ENCODE assay signal across 8 mouse cellular contexts in genomic region chr4:56989431-56990214, GRCm38 (mm10). TPM values are rescaled to one million over a fixed set of nuclear protein-coding genes. Genes with fewer than 3 reads are reported as not detected.
DNase-seq lines count a peak whose midpoint lies in the region; TF ChIP-seq lines count a peak whose summit lies in the region.
"Had no signal": no experiment of that assay in that cellular context is flagged by ENCODE, and none has a peak within 500 bp of the region (broad histone marks: within the 10 kb centered on the region; RNA-seq: fewer than 3 reads in every experiment).

No protein-coding gene starts in this region.

- peak overlapping the region; percentile 62 for H3K4me3 ChIP-seq in ES-Bruce4 (ENCODE audit: low read depth, low read length)
- H3K4me3 ChIP-seq in embryonic fibroblast, embryonic 13.5 days (ENCODE audit: insufficient read depth, low read length) = peak overlapping the region; percentile 34

- H3K27ac ChIP-seq in ES-Bruce4 (ENCODE audit: insufficient read depth, low read length) = no peak overlapping the region
- H3K27ac ChIP-seq in embryonic fibroblast, embryonic 13.5 days (ENCODE audit: insufficient read depth, low read length) = no peak overlapping the region

- TF ChIP-seq EP300 in ES-Bruce4 (IDR thresholded peaks at IDR 0.05; ENCODE audit: insufficient read depth, low read depth, low read length) = no peak

- peak overlapping the region; percentile 78 for H3K9ac ChIP-seq in ES-Bruce4 (ENCODE audit: low read depth, poor library complexity, severe bottlenecking)

- H3K36me3 ChIP-seq in ES-Bruce4 (ENCODE audit: control insufficient read depth, insufficient read depth, low read length, poor library complexity, severe bottlenecking) = no peaks in the 10 kb centered on the region

- TF ChIP-seq CTCF in ES-Bruce4 (IDR thresholded peaks at IDR 0.05; ENCODE audit: low read depth, low read length) = no peak
- TF ChIP-seq CTCF in embryonic fibroblast, embryonic 13.5 days (IDR thresholded peaks at IDR 0.05; ENCODE audit: borderline replicate concordance, insufficient read depth, low read length) = no peak

- TF ChIP-seq POLR2A in ES-Bruce4 (IDR thresholded peaks at IDR 0.05; ENCODE audit: insufficient read depth, low read length) = no peak
- TF ChIP-seq POLR2A in embryonic fibroblast, embryonic 13.5 days (IDR thresholded peaks at IDR 0.05; ENCODE audit: low read depth, low read length) = no peak

- DNase-seq in R1 (ENCODE audit: low read depth, low spot score) = peak; percentile 58
- DNase-seq in layer of hippocampus, postnatal 36 days = peak; percentile 45
- DNase-seq in neural tube, embryonic 10.5 days (ENCODE audit: extremely low spot score, low spot score) = peak; percentile 49
- no peak for DNase-seq in thymus, adult 18-20 months
- no peak for DNase-seq in thymus, postnatal 4 days

- H3K27me3 ChIP-seq in ES-Bruce4 (ENCODE audit: control insufficient read depth, insufficient read depth, low read length, poor library complexity, severe bottlenecking) = peaks cover 19% of the 10 kb centered on the region

- H3K4me1 ChIP-seq in ES-Bruce4 (ENCODE audit: control insufficient read depth, insufficient read depth, low read length) = peaks cover 3% of the 10 kb centered on the region
- H3K4me1 ChIP-seq in embryonic fibroblast, embryonic 13.5 days (ENCODE audit: control insufficient read depth, insufficient read depth, low read length) = no peaks in the 10 kb centered on the region

- H3K9me3 ChIP-seq in ES-Bruce4 (replicated peaks; ENCODE audit: control insufficient read depth, insufficient read depth, low read length, poor library complexity, severe bottlenecking) = no peaks in the 10 kb centered on the region

RNA-seq across cellular contexts. Expression of gene Frrs1l, which starts 0.6 kb away (rescaled TPM):
- polyA plus RNA-seq in ES-Bruce4 (2011; ENCODE audit: insufficient read depth, insufficient read length, low read depth, missing spikeins) = 1.0 and 1.4 TPM in 2 replicates
- polyA plus RNA-seq in embryonic fibroblast, embryonic 13.5 days (2011; ENCODE audit: insufficient read length, low read depth, missing spikeins) = 0.16 and 0.23 TPM in 2 replicates
- total RNA-seq in layer of hippocampus, postnatal 36 days (2021) = 100 to 1,000 TPM; 227 TPM
- total RNA-seq: common myeloid progenitor, adult 5-6 weeks had no signal

RNA-seq across cellular contexts. Expression of gene Tmem245, which starts 42.4 kb away (rescaled TPM):
- polyA plus RNA-seq in ES-Bruce4 (2011; ENCODE audit: insufficient read depth, insufficient read length, low read depth, missing spikeins) = 60.6 and 61.9 TPM in 2 replicates
- 24.8 and 28.8 TPM in 2 replicates for polyA plus RNA-seq in embryonic fibroblast, embryonic 13.5 days (2011; ENCODE audit: insufficient read length, low read depth, missing spikeins)
- total RNA-seq in layer of hippocampus, postnatal 36 days (2021) = 10 to 100 TPM; 34.2 to 34.8 TPM

Comparison
In these comparisons a context has a peak if more than half of its experiments do, and no peak if none do; other contexts are left out.
1. DNase-seq: peak in R1 (single experiment), layer of hippocampus, postnatal 36 days (2 of 2) and neural tube, embryonic 10.5 days (single experiment); none in thymus, adult 18-20 months (0 of 2) and thymus, postnatal 4 days (single experiment).